Mouse (Mus musculus): ENCODE data around the gene Zfp853. TPM values are rescaled to one million over a fixed set of nuclear protein-coding genes. Genes with fewer than 3 reads are reported as not detected.

Gene Zfp853
- polyA plus RNA-seq, 1 experiment from 2014 or later: not detected

DNA sequence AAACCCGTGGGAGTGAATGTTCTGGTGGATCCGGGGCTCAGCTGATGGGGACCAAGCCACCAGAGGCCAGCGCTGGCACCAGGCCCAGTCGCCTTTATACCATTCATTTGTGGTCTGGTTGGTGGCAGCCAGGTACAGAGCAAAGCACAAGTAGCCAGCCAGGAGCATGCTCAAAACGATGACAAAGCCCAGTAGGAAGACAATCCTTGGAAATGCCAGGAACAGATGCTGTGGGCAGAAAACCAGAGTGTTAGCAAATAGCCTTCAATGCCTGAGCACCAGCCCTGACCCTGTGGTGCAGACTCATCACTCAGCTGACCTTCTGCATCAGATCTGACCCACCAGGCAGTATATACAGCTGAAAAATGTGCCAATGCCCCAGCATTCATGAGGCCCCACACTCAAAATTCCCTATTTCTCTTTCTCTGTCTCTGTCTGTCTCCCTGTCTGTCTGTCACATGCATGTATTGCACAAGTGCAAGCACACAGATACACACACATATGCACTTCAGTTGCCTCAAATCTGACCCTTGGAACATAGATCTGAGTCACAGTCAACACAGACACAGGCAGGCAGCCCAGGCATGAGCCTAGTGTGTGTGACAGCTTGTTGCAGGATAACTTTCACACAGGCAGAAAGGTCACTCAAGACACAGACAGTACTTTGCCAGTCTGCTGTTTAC, 23.3 kb upstream of the Zfp853 start:
- H3K27ac ChIP-seq (ENCODE audit: low read depth): no peak overlapping the region
- peaks cover 52% of the 10 kb centered on the region for H3K36me3 ChIP-seq (ENCODE audit: control insufficient read depth, insufficient read depth, low read length)
- no peaks in the 10 kb centered on the region for H3K9me3 ChIP-seq (ENCODE audit: control insufficient read depth, low read length)
- DNase-seq (ENCODE audit: low spot score) (no peak), ATAC-seq (replicated peaks; ENCODE audit: low FRiP score, low TSS enrichment, low read depth) (no peak)
- no peak overlapping the region for H3K4me2 ChIP-seq (ENCODE audit: low read length)
- no peak overlapping the region for H3K9ac ChIP-seq (ENCODE audit: low read length)
- peaks cover 14% of the 10 kb centered on the region; the same call in 1 of the 2 replicates for H3K4me1 ChIP-seq (replicated peaks; ENCODE audit: control insufficient read depth, insufficient read depth, low read length)
- no peak overlapping the region for H3K4me3 ChIP-seq (ENCODE audit: low read depth, low read length)
- 96% methylated on average over 5 of the region's 5 CpGs for WGBS
- H3K27me3 ChIP-seq (replicated peaks; ENCODE audit: control insufficient read depth, insufficient read depth, low read length): no peaks in the 10 kb centered on the region

- Histone ChIP-seq H3K4me3 (ENCODE audit: low read depth, low read length) (peak overlapping the region; percentile 98), H3K9ac (ENCODE audit: low read length) (peak overlapping the region; percentile 94), H3K36me3 (ENCODE audit: control insufficient read depth, insufficient read depth, low read length) (peaks cover 54% of the 10 kb centered on the region), H3K27me3 (replicated peaks; ENCODE audit: control insufficient read depth, insufficient read depth, low read length) (no peaks in the 10 kb centered on the region), H3K4me1 (replicated peaks; ENCODE audit: control insufficient read depth, insufficient read depth, low read length) (peaks cover 14% of the 10 kb centered on the region; the same call in 1 of the 2 replicates), H3K4me2 (ENCODE audit: low read length) (peak overlapping the region; percentile 93), H3K9me3 (ENCODE audit: control insufficient read depth, low read length) (no peaks in the 10 kb centered on the region), H3K27ac (ENCODE audit: low read depth) (no peak overlapping the region)
- ATAC-seq (replicated peaks; ENCODE audit: low FRiP score, low TSS enrichment, low read depth): peak; percentile 38; the same call in 1 of the 2 replicates
- 11% methylated on average over 8 of the region's 8 CpGs for WGBS
- DNase-seq (ENCODE audit: low spot score): no peak
Observed at GRCm38 (mm10) chr5:143315514-143315888, 22.1 kb upstream of the Zfp853 start.

DNA sequence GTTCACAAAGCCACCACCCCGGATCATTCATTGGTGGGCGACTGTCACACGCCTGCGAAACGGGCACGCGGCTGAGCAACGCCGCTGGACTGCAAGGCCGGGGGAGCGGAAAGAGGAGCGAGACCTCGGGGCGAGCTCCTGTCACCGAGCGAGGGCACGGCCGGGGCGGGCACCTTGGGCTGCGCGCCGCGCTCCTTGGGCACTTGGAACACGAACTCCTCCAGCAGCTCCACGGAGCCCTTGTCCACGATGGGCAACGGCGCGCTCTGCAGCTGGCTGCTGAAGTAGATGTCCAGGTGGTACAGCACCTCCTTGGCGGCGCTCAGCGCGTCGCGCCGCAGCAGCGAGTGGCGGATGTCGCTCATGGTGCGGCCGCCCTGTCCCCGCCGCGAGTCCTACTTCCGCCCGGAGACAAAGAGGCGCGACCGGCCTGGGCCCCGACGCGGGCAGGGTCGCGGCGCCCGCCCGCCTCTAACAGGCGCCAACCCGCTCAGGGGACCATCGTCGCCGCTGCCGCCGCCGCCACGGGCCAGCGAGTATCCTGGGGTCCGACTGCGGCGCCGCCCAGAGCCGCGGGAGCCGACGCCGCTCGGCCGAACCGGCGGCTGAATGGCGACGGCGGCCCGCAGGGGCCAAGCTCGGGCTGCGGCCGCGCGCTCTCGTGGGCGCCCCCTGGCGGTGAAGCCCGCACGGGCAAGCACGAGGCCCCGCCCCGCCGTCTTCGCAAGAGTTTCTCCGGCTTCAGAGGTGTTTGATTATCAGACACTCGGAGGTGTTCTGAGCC, 21.5 kb upstream of the Zfp853 start, which contains the start of gene E130309D02Rik:
Gene E130309D02Rik, minus strand, starts transcription at position 631 of the 784 bp plus-strand sequence.
- DNase-seq (ENCODE audit: low spot score): peak; percentile 95
- Histone ChIP-seq H3K36me3 (ENCODE audit: control insufficient read depth, insufficient read depth, low read length) (peaks cover 54% of the 10 kb centered on the region), H3K4me1 (replicated peaks; ENCODE audit: control insufficient read depth, insufficient read depth, low read length) (peaks cover 14% of the 10 kb centered on the region; the same call in 1 of the 2 replicates), H3K27me3 (replicated peaks; ENCODE audit: control insufficient read depth, insufficient read depth, low read length) (no peaks in the 10 kb centered on the region), H3K9me3 (ENCODE audit: control insufficient read depth, low read length) (no peaks in the 10 kb centered on the region), H3K4me2 (ENCODE audit: low read length) (peak within 1 kb of the TSS; percentile 93), H3K9ac (ENCODE audit: low read length) (peak within 1 kb of the TSS; percentile 94), H3K27ac (ENCODE audit: low read depth) (peak within 1 kb of the TSS; percentile 80), H3K4me3 (ENCODE audit: low read depth, low read length) (peak within 1 kb of the TSS; percentile 98)
- WGBS: under 1% methylated on average over 100 of the region's 101 CpGs
- ATAC-seq (replicated peaks; ENCODE audit: low FRiP score, low TSS enrichment, low read depth): peak; percentile 84

DNA sequence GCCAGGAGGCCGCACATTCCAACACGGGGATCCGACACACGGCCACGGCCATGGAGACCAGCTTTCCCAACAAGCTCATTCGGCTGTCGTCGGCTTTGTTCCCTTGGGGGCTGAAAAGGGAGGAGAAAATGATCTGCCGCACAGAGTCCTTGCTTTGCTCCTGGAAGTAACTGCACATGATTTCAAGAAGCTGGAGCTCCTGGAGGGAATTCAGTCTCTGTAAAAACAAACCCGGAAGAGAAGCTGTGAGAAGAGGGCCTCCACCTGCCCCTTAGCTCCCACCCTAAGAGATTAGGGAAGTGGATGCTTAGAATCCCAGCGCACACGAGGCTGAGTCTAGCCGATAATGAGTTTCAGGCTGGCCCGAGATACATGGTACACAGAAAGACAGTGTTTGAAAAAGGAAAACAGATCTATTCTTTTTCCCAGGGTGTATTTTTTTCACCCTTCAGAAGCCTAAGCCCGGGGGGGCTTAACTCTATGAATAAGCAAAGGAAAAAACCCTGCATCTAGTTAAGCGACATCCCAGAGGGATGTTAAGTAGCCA, 20.8 kb upstream of the Zfp853 start:
- H3K4me1 ChIP-seq (replicated peaks; ENCODE audit: control insufficient read depth, insufficient read depth, low read length): peaks cover 14% of the 10 kb centered on the region; the same call in 1 of the 2 replicates
- H3K27me3 ChIP-seq (replicated peaks; ENCODE audit: control insufficient read depth, insufficient read depth, low read length): no peaks in the 10 kb centered on the region
- ATAC-seq (replicated peaks; ENCODE audit: low FRiP score, low TSS enrichment, low read depth): no peak; the same call in 1 of the 2 replicates
- peak overlapping the region; percentile 80 for H3K27ac ChIP-seq (ENCODE audit: low read depth)
- H3K4me3 ChIP-seq (ENCODE audit: low read depth, low read length): peak overlapping the region; percentile 98
- DNase-seq (ENCODE audit: low spot score): peak; percentile 64
- peak overlapping the region; percentile 93 for H3K4me2 ChIP-seq (ENCODE audit: low read length)
- H3K9me3 ChIP-seq (ENCODE audit: control insufficient read depth, low read length): no peaks in the 10 kb centered on the region
- H3K9ac ChIP-seq (ENCODE audit: low read length): peak overlapping the region; percentile 94
- peaks cover 54% of the 10 kb centered on the region for H3K36me3 ChIP-seq (ENCODE audit: control insufficient read depth, insufficient read depth, low read length)
- WGBS: 5% methylated on average over 16 of the region's 16 CpGs

DNA sequence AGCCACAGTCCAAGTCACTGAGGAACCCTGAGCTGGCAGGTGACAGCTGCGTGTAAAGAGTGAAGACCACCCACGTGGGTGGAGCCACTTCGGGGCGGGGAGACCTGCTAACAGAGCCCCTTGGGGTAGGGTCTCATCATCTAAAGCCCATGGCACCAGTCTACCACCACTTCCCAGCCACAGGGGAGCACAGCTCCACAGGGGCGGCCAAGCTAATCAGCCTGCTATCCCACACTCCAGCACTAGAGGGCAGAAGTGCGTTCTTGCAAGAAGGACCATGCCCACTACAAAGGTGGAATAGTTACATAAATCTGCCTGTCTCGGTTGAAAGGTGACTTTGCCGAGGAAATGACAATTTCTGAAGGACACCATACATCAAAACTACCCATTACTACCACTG, 18.5 kb upstream of the Zfp853 start:
- WGBS: 66% methylated on average over 8 of the region's 8 CpGs
- no peak overlapping the region for H3K4me2 ChIP-seq (ENCODE audit: low read length)

GRCm38 (mm10) chr5:143309916-143310315, 16.5 kb upstream of the Zfp853 start:
- peaks cover 66% of the 10 kb centered on the region for H3K36me3 ChIP-seq (ENCODE audit: control insufficient read depth, insufficient read depth, low read length)
- 93% methylated on average over 7 of the region's 7 CpGs for WGBS
- no peak for ATAC-seq (replicated peaks; ENCODE audit: low FRiP score, low TSS enrichment, low read depth)

More for the DNA sequence above, 18.5 kb upstream of the Zfp853 start:
- ATAC-seq (replicated peaks; ENCODE audit: low FRiP score, low TSS enrichment, low read depth) (no peak), DNase-seq (ENCODE audit: low spot score) (peak; percentile 94)
- Histone ChIP-seq H3K4me1 (replicated peaks; ENCODE audit: control insufficient read depth, insufficient read depth, low read length) (peaks cover 14% of the 10 kb centered on the region; the same call in 1 of the 2 replicates), H3K9ac (ENCODE audit: low read length) (no peak overlapping the region), H3K36me3 (ENCODE audit: control insufficient read depth, insufficient read depth, low read length) (peaks cover 49% of the 10 kb centered on the region), H3K4me3 (ENCODE audit: low read depth, low read length) (no peak overlapping the region), H3K27ac (ENCODE audit: low read depth) (no peak overlapping the region), H3K27me3 (replicated peaks; ENCODE audit: control insufficient read depth, insufficient read depth, low read length) (no peaks in the 10 kb centered on the region), H3K9me3 (ENCODE audit: control insufficient read depth, low read length) (no peaks in the 10 kb centered on the region)

GRCm38 (mm10) chr5:143308825-143309224, 15.4 kb upstream of the Zfp853 start:
- WGBS: 82% methylated on average over 5 of the region's 5 CpGs
- Histone ChIP-seq H3K9ac (ENCODE audit: low read length) (no peak overlapping the region), H3K4me1 (replicated peaks; ENCODE audit: control insufficient read depth, insufficient read depth, low read length) (peaks cover 10% of the 10 kb centered on the region; the same call in 1 of the 2 replicates), H3K4me2 (ENCODE audit: low read length) (no peak overlapping the region), H3K36me3 (ENCODE audit: control insufficient read depth, insufficient read depth, low read length) (peaks cover 73% of the 10 kb centered on the region), H3K9me3 (ENCODE audit: control insufficient read depth, low read length) (no peaks in the 10 kb centered on the region), H3K4me3 (ENCODE audit: low read depth, low read length) (no peak overlapping the region), H3K27ac (ENCODE audit: low read depth) (no peak overlapping the region), H3K27me3 (replicated peaks; ENCODE audit: control insufficient read depth, insufficient read depth, low read length) (no peaks in the 10 kb centered on the region)
- ATAC-seq (replicated peaks; ENCODE audit: low FRiP score, low TSS enrichment, low read depth) (no peak), DNase-seq (ENCODE audit: low spot score) (no peak)

More at GRCm38 (mm10) chr5:143309916-143310315, 16.5 kb upstream of the Zfp853 start:
- no peak overlapping the region for H3K4me3 ChIP-seq (ENCODE audit: low read depth, low read length)
- H3K4me2 ChIP-seq (ENCODE audit: low read length): no peak overlapping the region
- H3K27me3 ChIP-seq (replicated peaks; ENCODE audit: control insufficient read depth, insufficient read depth, low read length): no peaks in the 10 kb centered on the region
- H3K4me1 ChIP-seq (replicated peaks; ENCODE audit: control insufficient read depth, insufficient read depth, low read length): peaks cover 14% of the 10 kb centered on the region; the same call in 1 of the 2 replicates
- H3K27ac ChIP-seq (ENCODE audit: low read depth): no peak overlapping the region
- H3K9ac ChIP-seq (ENCODE audit: low read length): no peak overlapping the region
- no peak for DNase-seq (ENCODE audit: low spot score)
- no peaks in the 10 kb centered on the region for H3K9me3 ChIP-seq (ENCODE audit: control insufficient read depth, low read length)

DNA sequence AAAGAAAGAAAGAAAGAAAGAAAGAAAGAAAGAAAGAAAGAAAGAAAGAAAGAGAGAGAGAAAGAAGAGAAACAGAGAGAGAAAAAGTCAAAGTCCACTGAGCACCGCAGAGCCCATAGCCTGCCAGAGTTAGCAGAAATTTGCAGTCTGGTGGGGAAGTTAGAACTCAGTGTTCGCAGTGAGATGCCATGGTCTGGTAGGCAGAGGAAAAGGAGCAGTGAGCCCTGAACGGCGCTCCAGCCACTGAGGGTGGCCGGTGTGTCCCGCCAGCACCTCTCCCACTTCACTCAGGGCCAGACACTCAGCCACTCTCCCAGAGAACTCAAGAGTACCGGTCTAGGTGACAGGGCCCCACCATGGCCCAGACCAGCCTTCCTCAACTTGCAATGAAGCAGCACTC, 10.8 kb upstream of the Zfp853 start:
- no peak for DNase-seq (ENCODE audit: low spot score)
- Histone ChIP-seq H3K4me3 (ENCODE audit: low read depth, low read length) (no peak overlapping the region), H3K36me3 (ENCODE audit: control insufficient read depth, insufficient read depth, low read length) (peaks cover 86% of the 10 kb centered on the region), H3K4me1 (replicated peaks; ENCODE audit: control insufficient read depth, insufficient read depth, low read length) (no peaks in the 10 kb centered on the region), H3K9me3 (ENCODE audit: control insufficient read depth, low read length) (no peaks in the 10 kb centered on the region), H3K9ac (ENCODE audit: low read length) (no peak overlapping the region), H3K27me3 (replicated peaks; ENCODE audit: control insufficient read depth, insufficient read depth, low read length) (no peaks in the 10 kb centered on the region), H3K27ac (ENCODE audit: low read depth) (no peak overlapping the region), H3K4me2 (ENCODE audit: low read length) (no peak overlapping the region)
- ATAC-seq (replicated peaks; ENCODE audit: low FRiP score, low TSS enrichment, low read depth): no peak
- 89% methylated on average over 7 of the region's 7 CpGs for WGBS
